Mouse (Mus musculus) left cerebral cortex, adult 6 months (tissue): ENCODE measurements around the gene Stac3. TPM values are rescaled to one million over a fixed set of nuclear protein-coding genes. Genes with fewer than 3 reads are reported as not detected.

Experiments
- long read RNA-seq, 2 experiments: library from polyadenylated mRNA; unstranded; transcript quantifications; one replicate each; pipeline ENCODE4 v2.0.0; 2019 to 2020
- polyA plus RNA-seq: library from polyadenylated mRNA; unstranded; fragments of <200 nt; fragmentation: Nextera tagmentation; gene quantifications from 2 replicates; pipeline ENCODE4 v1.2.3, GENCODE M21; 2021

Stac3 gene
- not detected in 2 replicates for polyA plus RNA-seq
- long read RNA-seq, experiment 1, partial matches to known transcripts, result 1 of 2 reads
- long read RNA-seq, experiment 1, other reads (novel, unspliced or antisense), result 1 of 2 reads
- long read RNA-seq, experiment 2, result 0 reads

GRCm38 (mm10) chr10:127500894-127501893 is at the start of gene Stac3:
Gene Stac3 (plus strand): TSS chr10:127501686.

GRCm38 (mm10) chr10:127514764-127515163 is 13.3 kb downstream of the Stac3 start, which contains the start of gene Ndufa4l2:
Gene Ndufa4l2 (plus strand): TSS chr10:127514967.

GRCm38 (mm10) chr10:127522088-127522581 is 20.6 kb downstream of the Stac3 start, which contains the start of gene Shmt2:
Gene Shmt2 (minus strand): TSS chr10:127522444.

GRCm38 (mm10) chr10:127534036-127534928 is 32.8 kb downstream of the Stac3 start, which contains the start of gene Nxph4:
Gene Nxph4 (minus strand): TSS chr10:127534559.

Other genes starting within 250 kb of the Stac3 start
- 301 and 323 TPM in 2 replicates for gene Kif5a, start 238.3 kb upstream of the Stac3 start, polyA plus RNA-seq
- 277 and 299 TPM in 2 replicates for gene Dctn2, start 235.3 kb upstream of the Stac3 start, polyA plus RNA-seq
- gene Mbd6, start 212.7 kb upstream of the Stac3 start, polyA plus RNA-seq, result 1.5 and 8.9 TPM in 2 replicates
- gene Mars, start 189.9 kb upstream of the Stac3 start, polyA plus RNA-seq, result 47.1 and 54.3 TPM in 2 replicates
- gene Arhgap9, start 179.7 kb upstream of the Stac3 start, polyA plus RNA-seq, result 0.77 and 1.0 TPM in 2 replicates
- gene Gli1, start 159.7 kb upstream of the Stac3 start, polyA plus RNA-seq, result 0.06 and 0.09 TPM in 2 replicates
- 0.09 and 0.10 TPM in 2 replicates for gene Inhbe, start 147.3 kb upstream of the Stac3 start, polyA plus RNA-seq
- gene Inhbc, start 131.3 kb upstream of the Stac3 start, polyA plus RNA-seq, result not detected in 2 replicates
- 79.5 and 107 TPM in 2 replicates for gene R3hdm2, start 121.4 kb upstream of the Stac3 start, polyA plus RNA-seq
- gene Ndufa4l2, start 13.3 kb downstream of the Stac3 start, polyA plus RNA-seq, result 3.7 and 3.8 TPM in 2 replicates
- 15.4 and 17.6 TPM in 2 replicates for gene Shmt2, start 20.8 kb downstream of the Stac3 start, polyA plus RNA-seq
- gene Nxph4, start 32.9 kb downstream of the Stac3 start, polyA plus RNA-seq, result 1.0 and 3.2 TPM in 2 replicates
- gene Lrp1, start 119.5 kb downstream of the Stac3 start, polyA plus RNA-seq, result 19.7 and 38.3 TPM in 2 replicates
- gene Stat6, start 141.3 kb downstream of the Stac3 start, polyA plus RNA-seq, result 4.6 and 4.7 TPM in 2 replicates
- gene Nemp1, start 165.2 kb downstream of the Stac3 start, polyA plus RNA-seq, result 3.9 and 4.3 TPM in 2 replicates
- 5.4 and 11.3 TPM in 2 replicates for gene Nab2, start 166.9 kb downstream of the Stac3 start, polyA plus RNA-seq
- gene Myo1a, start 203.5 kb downstream of the Stac3 start, polyA plus RNA-seq, result not detected in 2 replicates
- gene Tac2, start 222.8 kb downstream of the Stac3 start, polyA plus RNA-seq, result 21.2 and 22.5 TPM in 2 replicates
- 0.71 and 0.93 TPM in 2 replicates for gene Zbtb39, start 237.9 kb downstream of the Stac3 start, polyA plus RNA-seq